Mouse (Mus musculus) MN1 (cell line): ENCODE data around the gene Rbfox1.

Experiments used
- DNase-seq: peaks from one replicate; pipeline ENCODE4 v3.0.0-alpha.2; 2016; ENCODE audit warnings: low spot score

The Rbfox1 gene

GRCm38 (mm10) chr16:5884746-5885689 lies at the start of gene Rbfox1:
Rbfox1 (plus strand) TSS chr16:5885355.
- no peak for DNase-seq

GRCm38 (mm10) chr16:5836744-5837143 lies 48.4 kb upstream of the Rbfox1 start:
- no peak for DNase-seq

GRCm38 (mm10) chr16:5841167-5841566 lies 44.0 kb upstream of the Rbfox1 start:
- DNase-seq: no peak

GRCm38 (mm10) chr16:5845645-5846044 lies 39.5 kb upstream of the Rbfox1 start:
- no peak for DNase-seq

- DNase-seq: no peak
These were observed 32.1 kb upstream of the Rbfox1 start for GRCm38 (mm10) chr16:5853055-5853454.

- no peak for DNase-seq
These were observed 20.8 kb upstream of the Rbfox1 start for GRCm38 (mm10) chr16:5864350-5864749.

GRCm38 (mm10) chr16:5866966-5867365 lies 18.2 kb upstream of the Rbfox1 start:
- DNase-seq: no peak

GRCm38 (mm10) chr16:5870391-5870790 lies 14.8 kb upstream of the Rbfox1 start:
- DNase-seq: peak; percentile 67

- DNase-seq: peak; percentile 19
These were observed 3.3 kb upstream of the Rbfox1 start for GRCm38 (mm10) chr16:5881820-5882219.

- DNase-seq: no peak
These were observed 515 bp downstream of the Rbfox1 start for GRCm38 (mm10) chr16:5885690-5886050.

GRCm38 (mm10) chr16:5895564-5895963 lies 10.4 kb downstream of the Rbfox1 start:
- no peak for DNase-seq

GRCm38 (mm10) chr16:5898330-5898729 lies 13.2 kb downstream of the Rbfox1 start:
- peak; percentile 58 for DNase-seq

GRCm38 (mm10) chr16:5910742-5911141 lies 25.6 kb downstream of the Rbfox1 start:
- DNase-seq: no peak

- peak; percentile 75 for DNase-seq
These were observed 26.7 kb downstream of the Rbfox1 start for GRCm38 (mm10) chr16:5911880-5912327.

GRCm38 (mm10) chr16:5917937-5918336 lies 32.8 kb downstream of the Rbfox1 start:
- no peak for DNase-seq

- no peak for DNase-seq
These were observed 41.8 kb downstream of the Rbfox1 start for GRCm38 (mm10) chr16:5926986-5927385.

GRCm38 (mm10) chr16:5931680-5932079 lies 46.5 kb downstream of the Rbfox1 start:
- peak; percentile 54 for DNase-seq

- DNase-seq: no peak
These were observed 54.9 kb downstream of the Rbfox1 start for GRCm38 (mm10) chr16:5940016-5940415.

GRCm38 (mm10) chr16:5945682-5946081 lies 60.5 kb downstream of the Rbfox1 start:
- no peak for DNase-seq

- DNase-seq: no peak
These were observed 68.0 kb downstream of the Rbfox1 start for GRCm38 (mm10) chr16:5953106-5953505.

GRCm38 (mm10) chr16:5957418-5957817 lies 72.3 kb downstream of the Rbfox1 start:
- no peak for DNase-seq

- DNase-seq: no peak
These were observed 76.6 kb downstream of the Rbfox1 start for GRCm38 (mm10) chr16:5961786-5962185.

GRCm38 (mm10) chr16:5974172-5974571 lies 89.0 kb downstream of the Rbfox1 start:
- no peak for DNase-seq
